Mouse (Mus musculus) heart, postnatal 25 days (tissue): ENCODE measurements around the gene Fam69b. TPM values are rescaled to one million over a fixed set of nuclear protein-coding genes. Genes with fewer than 3 reads are reported as not detected.

Source experiments
- DNase-seq: peaks from one replicate; pipeline ENCODE4 v3.0.0; 2022; ENCODE audit warnings: low spot score
- intact Hi-C: fragments of 180-260 bp; cut with DNase I; formaldehyde crosslinking; loops from one replicate; pipeline ENCODE4 v1.15.1; 2025
- total RNA-seq, 2 experiments: library from RNA; stranded (reverse); gene quantifications; 2 replicates each; pipeline ENCODE4 v1.2.3; 2021

Gene Fam69b
- total RNA-seq, 2 experiments from 2014 or later = 26.9 to 28.9 TPM

GRCm38 (mm10) chr2:26596898-26597297 is 31.4 kb upstream of the Fam69b start:
- intact Hi-C loops = no loop called here
- DNase-seq = no peak

- DNase-seq = no peak
- intact Hi-C loops = no loop called here
Measured at GRCm38 (mm10) chr2:26597810-26598209, 30.4 kb upstream of the Fam69b start.

GRCm38 (mm10) chr2:26598462-26598861 is 29.8 kb upstream of the Fam69b start:
- intact Hi-C loops = no loop called here
- DNase-seq = no peak

- no peak for DNase-seq
- intact Hi-C loops = no loop called here
Measured at GRCm38 (mm10) chr2:26599965-26600364, 28.3 kb upstream of the Fam69b start.

GRCm38 (mm10) chr2:26600664-26601063 is 27.6 kb upstream of the Fam69b start:
- intact Hi-C loops = no loop called here
- DNase-seq = no peak

- intact Hi-C loops = no loop called here
- DNase-seq = no peak
Measured at GRCm38 (mm10) chr2:26601595-26601994, 26.7 kb upstream of the Fam69b start.

- intact Hi-C loops = loop anchor here (2.0 kb wide), 1 partner anchor 38 kb away; no protein-coding TSS in a partner anchor
- no peak for DNase-seq
Measured at GRCm38 (mm10) chr2:26602631-26603030, 25.6 kb upstream of the Fam69b start.

GRCm38 (mm10) chr2:26603159-26603558 is 25.1 kb upstream of the Fam69b start:
- DNase-seq = no peak
- intact Hi-C loops = loop anchor here (2.0 kb wide), 1 partner anchor 38 kb away; no protein-coding TSS in a partner anchor

- intact Hi-C loops = loop anchor here (2.0 kb wide), 1 partner anchor 37 kb away; no protein-coding TSS in a partner anchor
- DNase-seq = peak; percentile 74
Measured at GRCm38 (mm10) chr2:26603720-26604671, 24.3 kb upstream of the Fam69b start, which contains the start of gene Agpat2. Gene Agpat2, minus strand, starts transcription at chr2:26604417.

GRCm38 (mm10) chr2:26605331-26605730 is 22.9 kb upstream of the Fam69b start:
- no peak for DNase-seq
- intact Hi-C loops = no loop called here

GRCm38 (mm10) chr2:26606579-26606978 is 21.7 kb upstream of the Fam69b start:
- DNase-seq = no peak
- intact Hi-C loops = no loop called here

GRCm38 (mm10) chr2:26607056-26607910 is 21.0 kb upstream of the Fam69b start:
- intact Hi-C loops = no loop called here
- no peak for DNase-seq

- DNase-seq = no peak
- intact Hi-C loops = no loop called here
Measured at GRCm38 (mm10) chr2:26608781-26609180, 19.5 kb upstream of the Fam69b start.

GRCm38 (mm10) chr2:26609261-26609661 is 19.0 kb upstream of the Fam69b start:
- intact Hi-C loops = no loop called here
- no peak for DNase-seq

GRCm38 (mm10) chr2:26610526-26610925 is 17.7 kb upstream of the Fam69b start:
- DNase-seq = no peak
- intact Hi-C loops = no loop called here

- intact Hi-C loops = no loop called here
Measured at GRCm38 (mm10) chr2:26611054-26611453, 17.2 kb upstream of the Fam69b start.

GRCm38 (mm10) chr2:26611896-26612295 is 16.4 kb upstream of the Fam69b start:
- no peak for DNase-seq
- intact Hi-C loops = no loop called here

More at GRCm38 (mm10) chr2:26611054-26611453, 17.2 kb upstream of the Fam69b start:
- no peak for DNase-seq

- DNase-seq = no peak
- intact Hi-C loops = no loop called here
Measured at GRCm38 (mm10) chr2:26614903-26615302, 13.4 kb upstream of the Fam69b start.

- no peak for DNase-seq
- intact Hi-C loops = no loop called here
Measured at GRCm38 (mm10) chr2:26615459-26616124, 12.7 kb upstream of the Fam69b start.

GRCm38 (mm10) chr2:26617331-26617730 is 10.9 kb upstream of the Fam69b start:
- intact Hi-C loops = no loop called here
- no peak for DNase-seq
